ENCODE assay signal across 8 mouse cellular contexts in genomic region chr1:120072900-120073299, GRCm38 (mm10). TPM values are rescaled to one million over a fixed set of nuclear protein-coding genes. Genes with fewer than 3 reads are reported as not detected.
DNase-seq lines count a peak whose midpoint lies in the region; TF ChIP-seq lines count a peak whose summit lies in the region.

No protein-coding gene starts in this region.

- peak overlapping the region; percentile 45 for H3K4me3 ChIP-seq in heart, adult 2 months
- H3K4me3 ChIP-seq in gastrocnemius, adult 2 months, result peak overlapping the region; percentile 70
- H3K4me3 ChIP-seq in lung, adult 2 months (replicated peaks; ENCODE audit: extremely low read depth, low read depth, low read length), result peak overlapping the region; percentile 59
- H3K4me3 ChIP-seq in small intestine, adult 2 months (ENCODE audit: low read depth, low read length), result peak overlapping the region; percentile 64

- peaks cover 2% of the 10 kb centered on the region; the same call in 1 of the 2 replicates for H3K4me1 ChIP-seq in heart, adult 2 months (ENCODE audit: control insufficient read depth, insufficient read depth, low read length)
- peaks cover 17% of the 10 kb centered on the region for H3K4me1 ChIP-seq in lung, adult 2 months (ENCODE audit: control insufficient read depth, insufficient read depth, low read length)
- H3K4me1 ChIP-seq in small intestine, adult 2 months (ENCODE audit: control insufficient read depth, insufficient read depth, insufficient read length, low read length), result peaks cover 32% of the 10 kb centered on the region

- TF ChIP-seq EP300 in heart, adult 2 months (IDR thresholded peaks at IDR 0.05; ENCODE audit: insufficient read depth, low read depth, low read length), result no peak

- H3K9ac ChIP-seq in heart, adult 2 months (ENCODE audit: low read depth, low read length), result peak overlapping the region; percentile 56

- 4% methylated on average over 16 of the region's 16 CpGs for WGBS in heart, adult 2 months
- 7% methylated on average over 16 of the region's 16 CpGs for WGBS in lung, adult 2 months
- WGBS in small intestine, adult 2 months, result 4% methylated on average over 16 of the region's 16 CpGs

- H3K27ac ChIP-seq in heart, adult 2 months, result no peak overlapping the region; the same call in 1 of the 2 replicates
- peak overlapping the region; percentile 73 for H3K27ac ChIP-seq in gastrocnemius, adult 2 months
- peak overlapping the region; percentile 75 for H3K27ac ChIP-seq in small intestine, adult 2 months (ENCODE audit: insufficient read depth, low read depth, low read length)

- H3K79me2 ChIP-seq in heart, adult 2 months (replicated peaks; ENCODE audit: control insufficient read depth, insufficient read depth, low read length), result no peaks in the 10 kb centered on the region

- TF ChIP-seq CTCF in heart, adult 2 months (IDR thresholded peaks at IDR 0.05), result no peak
- TF ChIP-seq CTCF in gastrocnemius, adult 2 months (IDR thresholded peaks at IDR 0.05), result no peak
- TF ChIP-seq CTCF in lung, adult 2 months (IDR thresholded peaks at IDR 0.05; ENCODE audit: insufficient read depth, low read length), result no peak
- TF ChIP-seq CTCF in small intestine, adult 2 months (IDR thresholded peaks at IDR 0.05; ENCODE audit: extremely low read depth, insufficient read length, insufficient replicate concordance, low read depth, low read length), result no peak

- TF ChIP-seq POLR2A in heart, adult 2 months (IDR thresholded peaks at IDR 0.05; ENCODE audit: insufficient read depth, low read depth, low read length), result no peak
- TF ChIP-seq POLR2A in lung, adult 2 months (IDR thresholded peaks at IDR 0.05; ENCODE audit: borderline replicate concordance, extremely low read depth, low read depth, low read length), result peak; percentile 19; the same call in 1 of the 2 replicates
- no peak for TF ChIP-seq POLR2A in small intestine, adult 2 months (IDR thresholded peaks at IDR 0.05; ENCODE audit: low read depth, low read length)

- no peaks in the 10 kb centered on the region for H3K27me3 ChIP-seq in heart, adult 2 months (ENCODE audit: control insufficient read depth, insufficient read depth, low read length)
- no peaks in the 10 kb centered on the region for H3K27me3 ChIP-seq in small intestine, adult 2 months (ENCODE audit: control insufficient read depth, insufficient read depth, low read length)

- intact Hi-C loops in heart, adult 2 months (cut with DNase I), result no loop called here
- intact Hi-C loops in gastrocnemius, adult 2 months (cut with DNase I), result no loop called here

- no peaks in the 10 kb centered on the region for H3K36me3 ChIP-seq in heart, adult 2 months (ENCODE audit: control insufficient read depth, insufficient read depth, low read length)
- peaks cover 3% of the 10 kb centered on the region for H3K36me3 ChIP-seq in small intestine, adult 2 months (ENCODE audit: control insufficient read depth, insufficient read depth, low read length)

- DNase-seq in heart, adult 2 months, result peak; percentile 49 to 55
- DNase-seq in heart, adult 8-10 months (ENCODE audit: low spot score), result no peak
- peak; percentile 47 to 50 for DNase-seq in cerebellum, adult 18-20 months
- peak; percentile 71 for DNase-seq in gastrocnemius, adult 2 months
- peak; percentile 90 for DNase-seq in kidney, adult 18-20 months
- DNase-seq in lung, adult 2 months, result peak; percentile 54
- DNase-seq in spleen, adult 12 weeks (ENCODE audit: low spot score), result no peak

RNA-seq across cellular contexts. Expression of gene Tmem37, which starts 1.0 kb away (rescaled TPM):
- 1 to 10 TPM; 5.6 to 7.5 TPM for total RNA-seq in heart, adult 2 months (2021)
- polyA plus RNA-seq in heart, adult 2 months (2012; rRNA removed), result 9.0 and 29.3 TPM in 2 replicates
- total RNA-seq in heart, adult 8-10 months (2022), result 1 to 10 TPM; 6.3 to 8.5 (median 7.1) TPM
- 10 to 100 TPM in 1 of 2 experiments, 1 to 10 TPM in 1; 9.3 to 12.8 TPM for total RNA-seq in gastrocnemius, adult 2 months (2021)
- polyA plus RNA-seq in lung, adult 2 months (2012; rRNA removed), result 78.9 and 80.0 TPM in 2 replicates
- 121 and 171 TPM in 2 replicates for polyA plus RNA-seq in small intestine, adult 2 months (2012; rRNA removed)

RNA-seq across cellular contexts. Expression of gene Dbi, which starts 48.0 kb away (rescaled TPM):
- total RNA-seq in heart, adult 2 months (2021), result 100 to 1,000 TPM; 251 to 264 TPM
- polyA plus RNA-seq in heart, adult 2 months (2012; rRNA removed), result 327 and 335 TPM in 2 replicates
- total RNA-seq in heart, adult 8-10 months (2022), result 100 to 1,000 TPM; 239 to 289 (median 263) TPM
- 100 to 1,000 TPM; 109 to 173 TPM for total RNA-seq in gastrocnemius, adult 2 months (2021)
- polyA plus RNA-seq in lung, adult 2 months (2012; rRNA removed), result 193 and 281 TPM in 2 replicates
- 419 and 468 TPM in 2 replicates for polyA plus RNA-seq in small intestine, adult 2 months (2012; rRNA removed)

RNA-seq across cellular contexts. Expression of gene 3110009E18Rik, which starts 48.1 kb away (rescaled TPM):
- 1 to 10 TPM; 5.2 to 5.8 TPM for total RNA-seq in heart, adult 2 months (2021)
- polyA plus RNA-seq in heart, adult 2 months (2012; rRNA removed), result 2.5 and 4.8 TPM in 2 replicates
- total RNA-seq in heart, adult 8-10 months (2022), result 1 to 10 TPM; 2.7 to 7.8 (median 5.1) TPM
- 1 to 10 TPM; 3.3 to 6.6 TPM for total RNA-seq in gastrocnemius, adult 2 months (2021)
- 1.5 and 1.7 TPM in 2 replicates for polyA plus RNA-seq in lung, adult 2 months (2012; rRNA removed)
- polyA plus RNA-seq in small intestine, adult 2 months (2012; rRNA removed), result not detected in 2 replicates

Comparison
In these comparisons a context has a peak if more than half of its experiments do, and no peak if none do; other contexts are left out.
1. DNase-seq: peak in heart, adult 2 months (2 of 2), cerebellum, adult 18-20 months (2 of 2), gastrocnemius, adult 2 months (single experiment), kidney, adult 18-20 months (single experiment) and lung, adult 2 months (single experiment); none in heart, adult 8-10 months (single experiment) and spleen, adult 12 weeks (single experiment).
2. Peak in every context shown above with its lines, with median percentiles within 50 percentile points of each other: H3K4me3 ChIP-seq.